Mouse (Mus musculus): ENCODE measurements at regions not wholly inside any gene's neighbourhood (a gene's known extent, or its start where the extent isn't known, plus 50 kb on each side); places are given as distances from the start of the nearest gene placed in this dataset.

GRCm38 (mm10) chr3:101699929-101700681, 95.6 kb upstream of the Atp1a1 start:
- H3K4me1 ChIP-seq (ENCODE audit: control insufficient read depth, insufficient read depth, insufficient read length): peaks cover 5% of the 10 kb centered on the region; the same call in 1 of the 2 replicates
- H3K27ac ChIP-seq (ENCODE audit: insufficient read depth, low read length): no peak overlapping the region
- WGBS: 36% methylated on average over 12 of the region's 12 CpGs
- no peaks in the 10 kb centered on the region for H3K36me3 ChIP-seq (ENCODE audit: control insufficient read depth, insufficient read depth, low read length)
- DNase-seq (ENCODE audit: low read depth in 1 of 2, low spot score in 2 of 2): no peak
- no peaks in the 10 kb centered on the region for H3K27me3 ChIP-seq (ENCODE audit: control insufficient read depth, insufficient read depth, low read length)
- no peak for TF ChIP-seq CTCF (IDR thresholded peaks at IDR 0.05; ENCODE audit: extremely low read depth, insufficient read depth, insufficient read length, insufficient replicate concordance)
- TF ChIP-seq POLR2A (IDR thresholded peaks at IDR 0.05; ENCODE audit: low read depth, low read length): no peak
- H3K4me3 ChIP-seq (ENCODE audit: extremely low read depth, insufficient read depth, insufficient read length): no peak overlapping the region

GRCm38 (mm10) chr3:101696832-101697231, 92.3 kb upstream of the Atp1a1 start:
- TF ChIP-seq CTCF (IDR thresholded peaks at IDR 0.05; ENCODE audit: extremely low read depth, insufficient read depth, insufficient read length, insufficient replicate concordance) (no peak), POLR2A (IDR thresholded peaks at IDR 0.05; ENCODE audit: low read depth, low read length) (no peak)
- Histone ChIP-seq H3K27me3 (ENCODE audit: control insufficient read depth, insufficient read depth, low read length) (no peaks in the 10 kb centered on the region), H3K4me3 (ENCODE audit: extremely low read depth, insufficient read depth, insufficient read length) (no peak overlapping the region), H3K4me1 (ENCODE audit: control insufficient read depth, insufficient read depth, insufficient read length) (peaks cover 5% of the 10 kb centered on the region; the same call in 1 of the 2 replicates), H3K36me3 (ENCODE audit: control insufficient read depth, insufficient read depth, low read length) (no peaks in the 10 kb centered on the region), H3K27ac (ENCODE audit: insufficient read depth, low read length) (no peak overlapping the region)
- WGBS: 92% methylated on average over 2 of the region's 2 CpGs
- no peak for DNase-seq (ENCODE audit: low read depth in 1 of 2, low spot score in 2 of 2)

GRCm38 (mm10) chr3:101694311-101694710, 89.8 kb upstream of the Atp1a1 start:
- no peak for DNase-seq (ENCODE audit: low read depth in 1 of 2, low spot score in 2 of 2)
- no peaks in the 10 kb centered on the region for H3K27me3 ChIP-seq (ENCODE audit: control insufficient read depth, insufficient read depth, low read length)
- no peak overlapping the region for H3K27ac ChIP-seq (ENCODE audit: insufficient read depth, low read length)
- TF ChIP-seq CTCF (IDR thresholded peaks at IDR 0.05; ENCODE audit: extremely low read depth, insufficient read depth, insufficient read length, insufficient replicate concordance) (no peak), POLR2A (IDR thresholded peaks at IDR 0.05; ENCODE audit: low read depth, low read length) (no peak)
- no peaks in the 10 kb centered on the region for H3K36me3 ChIP-seq (ENCODE audit: control insufficient read depth, insufficient read depth, low read length)
- H3K4me1 ChIP-seq (ENCODE audit: control insufficient read depth, insufficient read depth, insufficient read length): no peaks in the 10 kb centered on the region
- H3K4me3 ChIP-seq (ENCODE audit: extremely low read depth, insufficient read depth, insufficient read length): no peak overlapping the region
- WGBS: 45% methylated on average over 1 of the region's 1 CpGs

- TF ChIP-seq POLR2A (IDR thresholded peaks at IDR 0.05; ENCODE audit: low read depth, low read length) (no peak), CTCF (IDR thresholded peaks at IDR 0.05; ENCODE audit: extremely low read depth, insufficient read depth, insufficient read length, insufficient replicate concordance) (no peak)
- Histone ChIP-seq H3K4me1 (ENCODE audit: control insufficient read depth, insufficient read depth, insufficient read length) (no peaks in the 10 kb centered on the region), H3K27ac (ENCODE audit: insufficient read depth, low read length) (no peak overlapping the region), H3K27me3 (ENCODE audit: control insufficient read depth, insufficient read depth, low read length) (no peaks in the 10 kb centered on the region), H3K4me3 (ENCODE audit: extremely low read depth, insufficient read depth, insufficient read length) (no peak overlapping the region), H3K36me3 (ENCODE audit: control insufficient read depth, insufficient read depth, low read length) (no peaks in the 10 kb centered on the region)
- no peak for DNase-seq (ENCODE audit: low read depth in 1 of 2, low spot score in 2 of 2)
- 26% methylated on average over 8 of the region's 8 CpGs for WGBS
These were observed 87.6 kb upstream of the Atp1a1 start for GRCm38 (mm10) chr3:101691937-101692604.

- H3K36me3 ChIP-seq (ENCODE audit: control insufficient read depth, insufficient read depth, low read length): no peaks in the 10 kb centered on the region
- H3K4me3 ChIP-seq (ENCODE audit: extremely low read depth, insufficient read depth, insufficient read length): no peak overlapping the region
- no peak overlapping the region for H3K27ac ChIP-seq (ENCODE audit: insufficient read depth, low read length)
- H3K4me1 ChIP-seq (ENCODE audit: control insufficient read depth, insufficient read depth, insufficient read length): no peaks in the 10 kb centered on the region
- TF ChIP-seq POLR2A (IDR thresholded peaks at IDR 0.05; ENCODE audit: low read depth, low read length) (no peak), CTCF (IDR thresholded peaks at IDR 0.05; ENCODE audit: extremely low read depth, insufficient read depth, insufficient read length, insufficient replicate concordance) (no peak)
- WGBS: 97% methylated on average over 2 of the region's 2 CpGs
- H3K27me3 ChIP-seq (ENCODE audit: control insufficient read depth, insufficient read depth, low read length): no peaks in the 10 kb centered on the region
- no peak for DNase-seq (ENCODE audit: low read depth in 1 of 2, low spot score in 2 of 2)
These were observed 86.3 kb upstream of the Atp1a1 start for GRCm38 (mm10) chr3:101690779-101691178.

- WGBS: 83% methylated on average over 6 of the region's 6 CpGs
These were observed 85.7 kb upstream of the Atp1a1 start for GRCm38 (mm10) chr3:101690222-101690621.

GRCm38 (mm10) chr3:101685203-101685602, 80.7 kb upstream of the Atp1a1 start:
- Histone ChIP-seq H3K36me3 (ENCODE audit: control insufficient read depth, insufficient read depth, low read length) (no peaks in the 10 kb centered on the region), H3K27ac (ENCODE audit: insufficient read depth, low read length) (no peak overlapping the region), H3K4me3 (ENCODE audit: extremely low read depth, insufficient read depth, insufficient read length) (no peak overlapping the region), H3K27me3 (ENCODE audit: control insufficient read depth, insufficient read depth, low read length) (no peaks in the 10 kb centered on the region), H3K4me1 (ENCODE audit: control insufficient read depth, insufficient read depth, insufficient read length) (no peaks in the 10 kb centered on the region)
- DNase-seq (ENCODE audit: low read depth in 1 of 2, low spot score in 2 of 2): no peak
- WGBS: 51% methylated on average over 7 of the region's 7 CpGs
- TF ChIP-seq CTCF (IDR thresholded peaks at IDR 0.05; ENCODE audit: extremely low read depth, insufficient read depth, insufficient read length, insufficient replicate concordance) (no peak), POLR2A (IDR thresholded peaks at IDR 0.05; ENCODE audit: low read depth, low read length) (no peak)

More at GRCm38 (mm10) chr3:101690222-101690621, 85.7 kb upstream of the Atp1a1 start:
- no peak for TF ChIP-seq CTCF (IDR thresholded peaks at IDR 0.05; ENCODE audit: extremely low read depth, insufficient read depth, insufficient read length, insufficient replicate concordance)
- no peak for TF ChIP-seq POLR2A (IDR thresholded peaks at IDR 0.05; ENCODE audit: low read depth, low read length)
- H3K4me1 ChIP-seq (ENCODE audit: control insufficient read depth, insufficient read depth, insufficient read length): no peaks in the 10 kb centered on the region
- H3K27me3 ChIP-seq (ENCODE audit: control insufficient read depth, insufficient read depth, low read length): no peaks in the 10 kb centered on the region
- no peak overlapping the region for H3K27ac ChIP-seq (ENCODE audit: insufficient read depth, low read length)
- no peaks in the 10 kb centered on the region for H3K36me3 ChIP-seq (ENCODE audit: control insufficient read depth, insufficient read depth, low read length)
- no peak for DNase-seq (ENCODE audit: low read depth in 1 of 2, low spot score in 2 of 2)
- H3K4me3 ChIP-seq (ENCODE audit: extremely low read depth, insufficient read depth, insufficient read length): no peak overlapping the region
